8 mouse cellular contexts compared by ENCODE assay signal in genomic region chr8:84501671-84502308, GRCm38 (mm10).
DNase-seq lines count a peak whose midpoint lies in the region; ATAC-seq lines count a peak whose summit lies in the region.

No protein-coding gene starts in this region.

- 83% methylated on average over 10 of the region's 10 CpGs for WGBS in midbrain, embryonic 10.5 days
- WGBS in midbrain, embryonic 15.5 days, result 70% methylated on average over 10 of the region's 10 CpGs

- H3K9me3 ChIP-seq in midbrain, embryonic 10.5 days (replicated peaks), result no peaks in the 10 kb centered on the region
- no peaks in the 10 kb centered on the region for H3K9me3 ChIP-seq in midbrain, embryonic 15.5 days

- ATAC-seq in midbrain, embryonic 15.5 days (replicated peaks), result no peak

- H3K36me3 ChIP-seq in midbrain, embryonic 10.5 days, result no peaks in the 10 kb centered on the region
- H3K36me3 ChIP-seq in midbrain, embryonic 15.5 days (replicated peaks), result no peaks in the 10 kb centered on the region

- peaks cover 8% of the 10 kb centered on the region for H3K4me1 ChIP-seq in midbrain, embryonic 10.5 days
- H3K4me1 ChIP-seq in midbrain, embryonic 15.5 days, result no peaks in the 10 kb centered on the region

- H3K4me3 ChIP-seq in midbrain, embryonic 10.5 days, result no peak overlapping the region
- no peak overlapping the region for H3K4me3 ChIP-seq in midbrain, embryonic 15.5 days

- H3K9ac ChIP-seq in midbrain, embryonic 15.5 days, result no peak overlapping the region

- DNase-seq in embryo, embryonic 10 days (ENCODE audit: low spot score), result peak; percentile 14
- no peak for DNase-seq in embryo, embryonic 9.5 days (ENCODE audit: extremely low spot score)
- peak; percentile 22 for DNase-seq in midbrain, embryonic 10.5 days (ENCODE audit: low spot score)
- peak; percentile 29 for DNase-seq in embryo, embryonic 11 days
- DNase-seq in kidney, postnatal 14 days, result peak; percentile 31
- DNase-seq in thymus, adult 18-20 months, result no peak
- no peak for DNase-seq in cerebellum, adult 9-10 months

- H3K27me3 ChIP-seq in midbrain, embryonic 10.5 days (ENCODE audit: low read depth, poor library complexity, severe bottlenecking), result no peaks in the 10 kb centered on the region
- no peaks in the 10 kb centered on the region for H3K27me3 ChIP-seq in midbrain, embryonic 15.5 days (replicated peaks)

- H3K27ac ChIP-seq in midbrain, embryonic 10.5 days (replicated peaks), result peak overlapping the region; percentile 49; the same call in 1 of the 2 replicates
- H3K27ac ChIP-seq in midbrain, embryonic 15.5 days, result no peak overlapping the region

- H3K4me2 ChIP-seq in midbrain, embryonic 15.5 days, result no peak overlapping the region

Comparison
In these comparisons a context has a peak if more than half of its experiments do, and no peak if none do; other contexts are left out.
1. DNase-seq: peak in embryo, embryonic 10 days (single experiment), midbrain, embryonic 10.5 days (single experiment), embryo, embryonic 11 days (single experiment) and kidney, postnatal 14 days (single experiment); none in embryo, embryonic 9.5 days (single experiment), thymus, adult 18-20 months (0 of 2) and cerebellum, adult 9-10 months (single experiment).